Mouse (Mus musculus) stomach, postnatal 0 days (tissue): ENCODE measurements around the gene Rftn1.

Experiments
- CTCF ChIP-seq: IDR thresholded peaks from 2 replicates; pipeline ENCODE4 v1.5.1; 2016; ENCODE audit warnings: antibody characterized with exemption, low read depth, mild to moderate bottlenecking, moderate library complexity
- EP300 ChIP-seq: optimal IDR thresholded peaks from 2 replicates; pipeline ENCODE3; 2016; ENCODE audit warnings: antibody characterized with exemption

- no peak for TF ChIP-seq CTCF
- TF ChIP-seq EP300 = no peak
Observed at GRCm38 (mm10) chr17:50037416-50037815, 153.1 kb downstream of the Rftn1 start.
